Mouse (Mus musculus) lung, adult 2 months (tissue): ENCODE results near the gene Cabp4.

Experiments
- CTCF ChIP-seq: fragments of 200-500 bp; IDR thresholded peaks from 2 replicates; pipeline ENCODE4 v1.5.1; 2011; ENCODE audit warnings: mild to moderate bottlenecking, low read length, control low read depth; ENCODE audit not compliant: insufficient read depth
- POLR2A ChIP-seq: fragments of 200-500 bp; IDR thresholded peaks from 2 replicates; pipeline ENCODE4 v1.6.1; 2011; ENCODE audit warnings: low read depth, mild to moderate bottlenecking, control low read depth, low read length, borderline replicate concordance; ENCODE audit errors: extremely low read depth

DNA sequence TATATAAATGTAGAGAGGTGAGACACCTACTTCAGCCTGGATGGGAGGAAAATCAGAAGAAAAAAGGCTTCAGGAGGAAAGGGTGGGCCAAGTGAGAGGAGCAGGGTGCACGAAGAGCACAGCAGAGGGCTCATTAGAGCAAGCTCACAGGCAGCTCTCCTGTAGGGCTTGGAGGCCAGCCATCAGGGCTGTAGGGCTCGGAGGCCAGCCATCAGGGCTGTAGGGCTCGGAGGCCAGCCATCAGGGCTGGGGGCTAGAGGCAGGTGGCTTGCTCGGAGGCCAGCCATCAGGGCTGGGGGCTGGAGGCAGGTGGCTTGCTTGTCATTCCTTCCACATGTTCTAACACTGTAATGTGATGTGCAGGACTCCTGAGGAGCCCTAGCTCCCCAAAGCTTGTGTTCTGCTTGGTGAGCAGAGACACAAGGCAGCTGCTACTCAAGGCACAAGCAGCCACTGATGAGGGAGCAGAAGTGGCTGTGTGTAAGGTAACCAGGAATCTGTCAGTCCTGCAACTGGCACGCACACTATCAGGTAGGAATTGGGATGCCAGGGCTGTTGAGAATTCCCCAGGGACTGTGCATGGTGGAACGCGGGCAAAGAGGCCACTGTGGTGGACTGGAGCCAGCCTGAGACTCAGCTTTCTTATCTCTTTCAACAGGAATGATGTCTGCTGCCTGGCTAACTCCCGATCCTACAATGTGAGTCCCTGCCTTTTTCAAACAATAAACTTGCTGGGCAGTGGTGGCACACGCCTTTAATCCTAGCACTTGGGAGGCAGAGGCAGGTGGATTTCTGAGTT is 23.0 kb upstream of the Cabp4 start:
- TF ChIP-seq POLR2A (no peak), CTCF (no peak)
